Mouse (Mus musculus) bone marrow, adult 2 months (tissue): ENCODE measurements at regions not wholly inside any gene's neighbourhood (a gene's known extent, or its start where the extent isn't known, plus 50 kb on each side); places are given as distances from the start of the nearest gene placed in this dataset.

Experiments
- CTCF ChIP-seq: fragments of 200-500 bp; IDR thresholded peaks from 2 replicates; pipeline ENCODE4 v1.5.1; 2011; ENCODE audit warnings: low read length, control low read depth; ENCODE audit not compliant: control insufficient read depth, insufficient read depth
- POLR2A ChIP-seq: fragments of 200-500 bp; IDR thresholded peaks from 2 replicates; pipeline ENCODE4 v1.6.1; 2011; ENCODE audit warnings: low read depth, mild to moderate bottlenecking, control low read depth, low read length, borderline replicate concordance; ENCODE audit not compliant: control insufficient read depth

- no peak for TF ChIP-seq CTCF
- TF ChIP-seq POLR2A: no peak
These were observed 206.9 kb downstream of the Hace1 start for GRCm38 (mm10) chr10:45784575-45784974.
